Mouse (Mus musculus) left cerebral cortex, postnatal 14 days (tissue): ENCODE measurements around the gene Selplg. TPM values are rescaled to one million over a fixed set of nuclear protein-coding genes. Genes with fewer than 3 reads are reported as not detected.

Source experiments
- DNase-seq, 2 experiments: peaks; one replicate each; pipeline ENCODE4 v3.0.0; 2021 to 2022; ENCODE audit warnings: low spot score in 2 of 2, mixed read lengths in 1 of 2
- intact Hi-C: fragments of 180-260 bp; cut with DNase I; formaldehyde crosslinking; loops from one replicate; pipeline ENCODE4 v1.15.1; 2025
- total RNA-seq, 2 experiments: library from RNA; stranded (reverse); gene quantifications; 2 replicates each; pipeline ENCODE4 v1.2.3; 2021

Gene Selplg
- total RNA-seq, 2 experiments from 2014 or later: 25.9 to 27.2 TPM

DNA sequence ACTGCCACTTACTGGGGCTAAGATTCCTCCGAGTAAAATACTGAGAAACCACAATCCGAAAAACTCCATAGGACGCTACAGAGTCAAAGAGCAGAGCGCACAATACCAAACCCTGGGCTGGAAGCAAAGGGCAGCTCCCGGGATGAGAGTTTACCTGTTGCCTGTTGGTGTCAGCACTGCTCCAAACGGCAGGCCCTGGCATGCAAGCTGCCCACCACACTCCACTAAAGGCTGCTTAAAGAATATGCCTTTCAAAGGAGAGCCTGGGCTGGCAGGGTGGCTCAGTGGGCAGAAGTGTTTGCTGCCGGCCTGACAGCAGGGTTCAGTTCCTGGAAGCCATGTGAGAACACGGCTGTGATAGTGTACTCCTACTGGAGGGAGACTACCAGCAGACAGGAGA lies 25.2 kb upstream of the Selplg start:
- intact Hi-C loops: loop anchor here (10.0 kb wide), 1 partner anchor 47 kb away; the partner anchor contains the start of gene Coro1c
- no peak for DNase-seq

DNA sequence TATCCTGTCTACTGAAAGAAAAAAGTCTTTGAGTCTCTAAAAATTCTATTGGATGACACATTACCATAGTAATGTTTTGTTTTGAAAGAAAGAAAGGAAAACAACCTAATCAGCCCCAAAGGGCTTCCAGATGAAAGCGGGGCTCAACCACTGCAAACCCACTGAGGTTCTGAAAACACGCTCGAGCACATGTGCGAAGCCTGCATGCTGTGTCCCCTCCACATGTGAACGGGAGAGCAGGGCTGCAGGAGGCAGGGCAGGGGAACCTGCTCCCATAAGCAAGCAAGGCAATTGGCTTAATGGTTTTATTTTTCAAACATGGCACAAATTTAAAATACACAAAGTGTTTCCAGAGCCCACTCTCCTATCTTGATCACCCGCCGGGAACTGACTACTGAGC lies 24.2 kb upstream of the Selplg start:
- no peak for DNase-seq
- intact Hi-C loops: loop anchor here (10.0 kb wide), 1 partner anchor 48 kb away; the partner anchor contains the start of gene Coro1c

DNA sequence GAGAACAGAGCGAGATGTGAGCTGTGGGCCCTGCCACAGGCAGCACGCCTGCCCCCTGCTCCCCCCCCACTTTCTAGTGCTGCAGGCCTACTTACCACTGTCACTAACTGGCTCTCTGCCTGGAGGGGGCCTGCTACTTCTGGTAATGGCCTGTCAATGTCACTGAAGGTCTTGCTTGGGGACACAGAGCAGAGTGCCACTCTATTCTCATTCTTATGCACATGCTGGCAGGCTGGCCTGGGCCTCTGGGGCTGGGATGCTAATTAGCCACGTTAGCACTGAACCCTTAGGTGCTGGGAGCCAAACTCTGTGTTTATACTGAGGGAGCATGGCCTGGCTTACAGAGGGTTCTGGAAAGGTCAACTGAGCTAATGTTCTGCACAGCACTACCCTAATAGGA lies 23.3 kb upstream of the Selplg start:
- DNase-seq: peak in 1 of 2 experiments; percentile 40
- intact Hi-C loops: loop anchor here (2.0 to 10.0 kb wide), 2 partner anchors 49 to 99 kb away; partner anchors contain the start of gene Coro1c

DNA sequence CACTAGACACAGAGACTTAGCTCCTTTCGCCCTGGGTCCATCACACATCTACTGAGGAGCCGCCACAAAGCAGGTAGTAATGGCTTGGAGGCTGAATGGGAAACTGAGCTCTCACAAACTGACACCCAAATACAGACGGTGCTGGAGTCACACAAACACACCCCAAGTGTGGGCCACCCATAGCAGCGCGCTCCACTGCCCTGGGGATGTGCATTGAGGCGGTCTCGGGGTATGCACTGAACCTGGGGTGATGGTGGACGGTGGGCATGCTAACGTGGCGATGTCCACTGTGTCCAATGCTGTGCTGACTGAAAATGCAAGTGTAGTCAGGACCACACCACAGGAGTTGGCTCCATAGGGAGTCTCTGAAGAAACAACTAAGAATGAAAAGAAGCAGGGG lies 22.7 kb upstream of the Selplg start:
- intact Hi-C loops: loop anchor here (2.0 to 10.0 kb wide), 2 partner anchors 50 to 100 kb away; partner anchors contain the start of gene Coro1c
- DNase-seq: no peak

DNA sequence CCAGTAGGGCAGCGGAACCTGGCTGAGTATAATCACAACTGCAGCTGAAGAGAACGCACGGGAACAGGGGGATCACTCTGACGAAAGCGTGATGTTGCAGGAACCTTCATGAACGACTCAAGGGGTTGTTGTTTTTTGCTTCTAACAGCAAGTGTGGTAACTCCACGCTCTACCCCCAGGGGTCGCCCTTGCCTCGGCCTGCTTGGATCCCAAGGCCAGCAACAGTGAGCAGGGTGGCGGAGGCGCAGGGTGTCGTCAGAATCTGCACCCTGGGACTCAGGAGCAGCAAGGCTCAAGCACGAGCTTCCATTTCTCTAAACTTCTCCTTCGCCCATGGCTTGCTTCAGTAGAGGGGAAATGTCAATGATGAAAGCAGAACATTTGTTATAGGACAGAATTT lies 22.1 kb upstream of the Selplg start:
- peak; percentile 84 to 86 for DNase-seq
- intact Hi-C loops: loop anchor here (2.0 to 10.0 kb wide), 2 partner anchors 50 to 100 kb away; partner anchors contain the start of gene Coro1c

DNA sequence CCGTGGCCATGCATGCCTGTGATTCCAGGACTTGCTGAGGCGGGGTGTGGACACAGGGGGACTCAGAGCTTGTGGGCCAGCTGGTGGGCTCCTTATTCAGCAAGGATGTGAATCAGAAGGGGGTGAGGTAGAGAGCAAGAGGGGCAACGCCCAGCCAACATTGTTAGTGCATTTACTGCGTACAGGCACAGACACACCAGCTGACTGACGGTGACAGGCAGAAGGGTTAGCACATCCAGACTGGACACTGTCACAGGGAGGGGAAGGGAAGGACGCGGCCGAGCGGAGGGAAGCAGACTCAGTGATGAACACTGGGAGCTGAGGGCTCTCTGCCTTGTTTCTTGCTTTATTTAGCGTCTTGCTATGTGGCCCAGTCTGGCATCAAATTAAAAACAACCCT lies 21.1 kb upstream of the Selplg start:
- intact Hi-C loops: loop anchor here (10.0 kb wide), 1 partner anchor 51 kb away; the partner anchor contains the start of gene Coro1c
- DNase-seq: no peak

DNA sequence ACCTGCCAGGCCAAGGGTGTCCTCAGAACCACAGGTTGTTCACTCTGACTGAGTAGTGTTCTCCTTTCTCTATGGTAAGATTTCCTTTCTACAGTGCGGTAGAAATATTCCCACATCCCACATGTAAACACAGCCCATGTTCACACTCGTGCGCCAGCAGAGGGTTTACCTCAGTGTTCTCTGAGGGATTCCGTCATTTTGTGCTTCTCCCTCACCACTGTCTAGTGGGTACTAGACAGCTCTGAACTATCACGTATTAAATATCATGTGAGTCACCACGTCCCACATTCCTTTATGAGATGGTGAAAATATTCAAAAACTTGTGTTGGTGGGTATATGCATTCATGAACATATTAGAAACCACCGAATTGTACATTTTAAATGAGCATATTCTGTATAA lies 20.0 kb upstream of the Selplg start:
- DNase-seq: no peak
- intact Hi-C loops: loop anchor here (10.0 kb wide), 1 partner anchor 52 kb away; the partner anchor contains the start of gene Coro1c

DNA sequence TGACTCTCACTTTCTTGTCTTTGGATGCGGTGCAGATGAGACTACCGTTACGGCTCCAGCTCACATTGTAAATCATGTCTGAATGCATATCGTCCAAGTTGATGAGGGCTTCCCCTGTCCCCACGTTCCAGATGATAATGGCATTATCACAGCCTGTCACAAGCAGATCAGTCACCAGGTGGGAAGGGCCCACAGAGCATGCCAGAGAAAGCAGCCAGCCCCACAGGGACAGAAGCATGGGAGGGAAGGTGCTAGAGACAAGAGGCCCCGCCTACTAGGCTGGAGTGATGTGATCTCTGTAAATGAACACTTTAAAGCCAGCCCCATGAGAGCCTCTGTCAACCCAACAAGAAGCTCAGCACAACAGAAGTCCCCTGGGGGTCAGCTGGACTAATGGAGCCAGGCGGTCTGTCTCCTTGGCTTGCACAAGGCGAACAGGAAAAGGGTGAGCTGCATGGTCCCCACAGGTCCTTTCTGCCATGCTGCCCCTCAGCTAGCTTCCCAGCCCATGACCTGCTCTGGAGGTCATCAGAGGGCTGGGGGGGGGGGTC lies 18.3 kb upstream of the Selplg start:
- no peak for DNase-seq
- intact Hi-C loops: loop anchor here (10.0 kb wide), 1 partner anchor 54 kb away; the partner anchor contains the start of gene Coro1c

DNA sequence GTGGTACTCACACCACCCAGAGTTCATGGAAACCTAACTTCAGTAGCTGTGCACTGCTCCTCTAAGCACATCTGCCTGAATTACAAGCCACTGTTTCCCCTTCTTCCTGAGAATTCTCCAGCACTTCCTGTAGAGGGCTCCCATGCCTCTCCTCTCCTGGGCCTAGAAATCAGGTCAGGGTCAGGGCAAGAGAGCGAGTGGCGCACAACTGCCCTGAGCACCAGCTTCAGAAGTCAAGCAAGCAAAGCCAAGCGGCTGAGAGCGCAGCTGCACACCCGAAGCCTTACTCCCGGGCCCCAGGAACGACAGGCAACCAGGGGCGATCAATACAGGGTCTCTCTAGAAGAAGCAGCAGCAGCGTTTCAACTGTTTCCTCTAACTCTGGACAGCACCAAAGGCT lies 15.2 kb upstream of the Selplg start:
- no peak for DNase-seq
- intact Hi-C loops: no loop called here

DNA sequence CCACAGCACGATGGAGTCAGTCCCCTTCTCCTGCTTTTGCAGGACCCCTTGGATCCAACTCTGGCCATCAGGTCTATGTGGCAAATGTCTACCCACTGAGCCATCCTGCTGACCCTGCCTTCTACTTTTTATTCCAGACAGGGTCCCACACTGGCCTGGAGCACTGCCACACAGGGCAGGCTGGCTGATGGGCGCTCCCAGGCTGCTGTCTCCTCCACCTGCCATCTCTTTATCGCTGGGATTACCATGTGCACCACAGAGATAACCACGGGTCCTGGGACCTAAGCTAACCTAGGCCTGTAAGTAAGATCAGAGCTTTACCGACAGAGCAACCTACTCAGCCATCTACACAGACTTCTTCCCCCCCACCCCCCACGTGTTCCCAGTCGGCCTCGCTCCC lies 14.2 kb upstream of the Selplg start:
- intact Hi-C loops: no loop called here
- no peak for DNase-seq

DNA sequence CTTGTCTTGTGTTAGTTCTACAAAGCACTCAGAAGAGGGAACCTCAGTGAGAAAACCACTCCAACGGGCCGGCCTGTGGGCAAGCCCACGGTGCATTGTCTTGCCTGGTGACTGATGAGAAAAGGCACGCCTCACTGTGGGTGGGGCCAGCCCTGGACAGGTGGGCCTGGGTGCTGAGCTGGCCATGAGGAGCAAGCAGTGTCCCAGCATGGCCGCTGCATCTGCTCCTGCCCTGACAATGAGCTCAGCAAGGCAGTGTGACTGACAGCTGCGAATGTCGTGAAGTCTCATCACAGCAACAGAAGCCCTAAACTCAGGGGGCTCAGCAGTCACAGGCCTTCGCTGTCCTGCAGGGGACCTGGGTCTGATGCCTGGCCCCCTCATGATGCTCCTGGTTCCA lies 13.2 kb upstream of the Selplg start:
- DNase-seq: no peak
- intact Hi-C loops: no loop called here

DNA sequence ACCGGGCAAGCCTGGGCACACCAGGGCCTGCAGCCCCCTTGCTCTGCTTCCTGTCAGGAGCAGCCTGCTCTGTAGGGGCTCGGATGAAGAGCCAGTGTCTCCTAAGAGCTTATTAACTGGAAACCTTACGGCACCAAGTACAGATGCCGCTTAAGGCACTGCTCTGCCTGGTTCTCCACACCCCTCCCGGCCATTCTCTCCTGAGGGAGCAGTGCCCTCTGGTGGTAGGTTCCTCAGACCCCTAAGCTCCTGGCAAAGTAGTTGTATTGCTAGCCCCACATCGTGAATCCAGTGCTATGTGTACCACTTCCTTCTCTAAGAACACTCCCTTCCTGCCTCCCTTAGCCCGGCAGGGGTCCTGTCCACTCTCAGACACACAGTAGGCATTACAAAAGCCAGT lies 12.3 kb upstream of the Selplg start:
- peak; percentile 70 to 77 for DNase-seq
- intact Hi-C loops: loop anchor here (1.0 kb wide), 1 partner anchor 71 kb away; no protein-coding TSS in a partner anchor

DNA sequence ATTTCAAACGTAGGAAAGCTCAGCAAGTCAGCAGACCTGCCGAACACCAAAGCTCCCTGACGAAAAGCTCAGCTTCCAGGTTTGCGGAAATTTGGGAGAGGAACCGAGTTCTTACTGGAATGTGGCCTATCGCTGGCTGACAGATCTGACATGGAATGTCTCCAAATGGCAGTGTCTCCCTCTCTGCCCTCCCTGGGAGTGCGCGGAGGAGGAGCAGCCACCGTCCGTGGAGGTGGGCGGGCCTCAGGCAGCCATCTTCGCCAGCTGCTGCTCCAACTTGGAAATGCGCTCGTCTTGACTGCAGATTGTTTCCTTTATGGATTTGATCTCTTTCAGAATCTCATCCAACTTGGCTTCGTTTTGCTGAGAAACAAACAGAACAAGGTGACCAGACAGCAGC lies 11.7 kb upstream of the Selplg start:
- intact Hi-C loops: loop anchor here (1.0 kb wide), 1 partner anchor 71 kb away; no protein-coding TSS in a partner anchor
- no peak for DNase-seq

DNA sequence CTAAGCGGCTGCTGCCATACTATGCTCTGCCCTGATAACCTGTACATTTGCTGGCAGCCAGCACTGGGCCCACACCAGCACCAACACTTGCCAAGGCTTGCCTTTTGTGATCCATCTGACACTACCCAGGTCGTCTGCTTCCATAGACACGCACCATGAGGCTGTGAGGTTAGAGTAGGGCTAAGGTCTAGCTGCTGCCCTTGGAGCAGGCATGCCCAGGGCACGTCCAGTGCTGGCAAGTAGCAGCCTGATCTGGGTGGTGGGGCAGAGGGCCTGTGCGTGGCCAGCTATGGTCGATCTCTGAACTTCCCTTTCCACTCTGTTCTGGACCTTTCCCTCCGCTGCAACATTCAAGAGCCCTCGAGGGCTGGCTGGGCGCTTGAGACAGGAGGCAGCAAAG lies 10.5 kb upstream of the Selplg start:
- no peak for DNase-seq
- intact Hi-C loops: no loop called here

DNA sequence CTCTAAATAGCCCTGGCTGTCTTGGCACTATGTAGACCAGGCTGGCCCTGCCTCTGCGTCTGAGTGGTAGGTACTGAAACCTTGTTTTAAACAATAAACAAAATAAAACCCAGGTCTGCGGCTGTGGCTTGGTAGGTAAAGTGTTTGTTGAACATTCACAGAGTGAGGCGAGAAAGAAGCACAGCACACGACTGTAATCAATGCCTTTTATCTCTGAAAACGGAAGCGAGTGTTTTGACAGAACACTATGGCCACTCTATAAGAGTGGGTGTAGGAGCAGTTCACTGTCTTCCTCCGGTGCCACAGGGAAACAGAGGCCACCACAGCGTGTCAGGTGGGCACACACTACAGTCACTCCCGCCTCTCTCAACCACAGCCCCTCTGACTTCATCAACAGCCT lies 9.8 kb upstream of the Selplg start:
- intact Hi-C loops: no loop called here

DNA sequence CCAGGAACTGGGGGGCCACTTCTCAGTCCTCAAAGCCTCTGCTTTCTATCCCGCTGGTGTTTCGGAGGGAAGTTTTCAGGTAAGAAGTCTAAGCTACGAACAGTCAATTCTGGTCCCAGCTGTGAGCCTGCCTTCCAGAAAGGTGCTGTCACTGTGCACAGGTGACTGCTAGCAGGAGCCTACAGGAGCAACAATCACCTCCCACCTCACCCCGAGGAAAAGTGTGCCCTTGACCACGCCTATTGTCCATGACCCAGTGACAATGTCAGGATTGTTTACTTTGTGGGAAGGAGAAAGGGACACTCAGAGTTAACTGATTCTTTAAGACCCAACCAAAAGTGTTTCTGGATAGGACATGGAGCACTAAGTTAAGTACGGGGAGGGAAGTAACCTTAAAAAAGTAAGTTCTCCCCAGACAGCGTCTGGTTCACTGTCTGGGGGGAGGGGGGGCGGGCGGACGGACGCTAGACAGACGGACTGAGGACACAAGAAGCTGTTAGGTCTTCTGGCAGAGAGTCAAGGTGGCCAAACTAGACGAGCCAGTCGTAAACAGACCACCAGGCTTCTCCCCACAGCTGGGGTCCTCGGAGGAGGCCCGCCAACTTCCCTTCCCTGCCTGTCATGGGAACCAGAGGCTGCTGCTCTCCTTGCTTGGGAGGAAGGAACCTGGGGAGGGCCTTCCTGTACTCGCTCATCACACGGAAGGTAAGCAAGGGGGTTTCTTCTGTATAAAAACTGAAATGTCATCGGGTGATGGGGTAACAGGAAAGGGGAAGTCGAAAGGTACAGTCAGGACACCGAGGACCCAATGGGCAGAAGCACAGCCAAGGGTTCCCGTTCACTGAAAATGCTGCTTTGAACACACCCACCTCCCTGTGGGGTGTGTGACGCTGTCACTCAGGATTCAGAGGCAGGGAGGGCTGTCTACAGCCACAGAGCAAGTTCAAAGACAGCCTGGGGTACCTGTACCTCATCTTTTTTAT lies 9.1 kb upstream of the Selplg start:
- intact Hi-C loops: no loop called here
- no peak for DNase-seq

More for the DNA sequence above, 9.8 kb upstream of the Selplg start:
- DNase-seq: no peak

DNA sequence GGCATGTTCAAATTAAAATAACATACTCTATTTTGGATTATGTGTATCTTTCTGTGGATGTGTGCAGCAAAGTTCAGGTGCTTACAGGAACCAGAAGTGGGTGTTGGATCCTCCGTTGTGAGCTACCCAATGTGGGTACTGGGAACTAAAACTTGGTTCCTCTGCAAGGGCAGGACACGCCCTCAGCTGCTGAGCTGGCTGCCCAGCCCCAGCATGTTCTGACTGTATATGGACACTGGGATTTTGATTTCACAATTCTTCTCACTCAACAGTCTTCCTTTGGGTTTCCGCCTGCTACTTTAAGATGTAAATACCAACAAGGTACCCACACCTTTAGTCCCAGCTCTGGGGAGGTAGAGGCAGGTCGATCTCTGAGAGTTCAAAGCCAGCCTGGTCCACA lies 8.0 kb upstream of the Selplg start:
- no peak for DNase-seq
- intact Hi-C loops: no loop called here

DNA sequence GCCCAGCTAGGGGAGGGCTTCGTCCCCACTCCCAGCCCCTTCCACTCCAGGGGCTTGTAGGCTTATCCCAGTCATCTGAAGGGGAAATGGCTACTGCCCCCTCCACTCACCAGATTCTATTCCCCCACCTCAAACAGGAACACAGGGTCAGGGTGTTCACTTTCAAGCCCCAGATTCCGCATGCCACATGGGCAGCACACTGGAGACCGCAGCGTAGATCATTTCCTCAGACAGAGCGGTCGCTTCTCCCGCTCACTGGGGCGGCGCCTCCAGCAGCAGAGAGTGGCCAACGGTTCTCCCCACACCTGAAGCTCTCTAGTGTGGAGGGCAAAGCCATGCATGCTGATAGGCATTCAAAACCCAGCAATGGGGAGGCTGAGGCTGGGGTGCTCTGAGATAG lies 4.5 kb upstream of the Selplg start:
- intact Hi-C loops: no loop called here
- no peak for DNase-seq

DNA sequence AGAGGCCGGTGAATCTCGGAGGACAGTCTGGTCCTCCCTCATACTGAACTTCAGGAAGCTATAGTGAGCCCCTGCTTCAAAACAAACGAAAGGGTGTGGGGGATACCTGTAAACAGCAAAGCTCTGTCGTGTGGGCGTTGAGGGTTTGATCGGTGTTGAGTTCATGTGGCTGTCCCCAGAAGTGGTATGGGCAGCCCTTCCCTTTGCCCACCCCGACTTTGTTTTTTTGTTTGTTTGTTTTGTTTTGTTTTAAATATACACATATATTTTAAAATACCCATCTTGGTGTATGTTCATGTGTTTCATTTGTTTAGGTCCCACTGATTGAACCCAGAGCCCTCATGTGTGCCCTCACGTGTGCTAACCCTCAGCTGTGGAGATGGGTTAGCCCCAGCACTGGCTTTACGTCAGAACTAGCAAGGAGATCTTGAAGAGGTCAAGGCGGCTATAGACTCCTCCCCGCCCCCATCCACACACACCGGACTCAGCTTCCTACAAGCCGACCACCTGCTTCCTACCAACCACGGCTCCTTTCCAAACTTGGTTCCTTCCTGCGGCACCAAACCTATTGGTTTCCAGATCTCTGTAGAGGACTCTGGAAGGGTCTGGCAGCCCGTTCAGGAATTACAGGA lies 988 bp upstream of the Selplg start:
- DNase-seq: no peak
- intact Hi-C loops: no loop called here

DNA sequence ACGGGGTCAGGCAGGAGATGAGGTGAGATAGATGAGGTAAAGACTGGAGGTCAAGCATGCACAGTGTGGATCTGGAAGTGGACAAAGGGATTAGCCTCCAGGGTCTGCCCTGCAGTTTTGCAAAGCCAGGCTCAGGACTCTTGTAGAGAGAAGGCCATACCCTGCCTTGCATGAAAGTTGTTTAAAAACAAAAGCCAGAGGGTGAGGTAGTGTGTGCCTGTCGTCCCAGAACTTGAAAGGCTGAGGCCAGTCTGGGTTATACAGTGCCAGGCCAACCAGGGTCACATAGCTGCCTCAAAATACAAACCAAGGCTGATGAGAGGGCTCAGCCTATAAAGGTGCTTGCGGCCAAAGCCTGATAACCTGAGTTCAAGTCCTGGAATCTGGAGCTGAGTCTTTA lies 703 bp downstream of the Selplg start:
- intact Hi-C loops: no loop called here
- no peak for DNase-seq
